Mouse (Mus musculus) right cerebral cortex, adult 18-20 months (tissue): ENCODE results near the gene Arhgap15.

ENCODE experiments used
- DNase-seq: peaks from one replicate; pipeline ENCODE4 v3.0.0; 2022; ENCODE audit warnings: mixed read lengths

The Arhgap15 gene

GRCm38 (mm10) chr2:44044088-44044487, 295.5 kb downstream of the Arhgap15 start:
- DNase-seq: no peak

GRCm38 (mm10) chr2:44044634-44045033, 296.0 kb downstream of the Arhgap15 start:
- no peak for DNase-seq

GRCm38 (mm10) chr2:44045231-44045630, 296.6 kb downstream of the Arhgap15 start:
- no peak for DNase-seq

- DNase-seq: no peak
Measured at GRCm38 (mm10) chr2:44060306-44060705, 311.7 kb downstream of the Arhgap15 start.

- peak; percentile 44 for DNase-seq
Measured at GRCm38 (mm10) chr2:44060716-44061115, 312.1 kb downstream of the Arhgap15 start.

- no peak for DNase-seq
Measured at GRCm38 (mm10) chr2:44065067-44065466, 316.4 kb downstream of the Arhgap15 start.

- DNase-seq: no peak
Measured at GRCm38 (mm10) chr2:44068151-44068840, 319.7 kb downstream of the Arhgap15 start.

GRCm38 (mm10) chr2:44068906-44069305, 320.3 kb downstream of the Arhgap15 start:
- no peak for DNase-seq

GRCm38 (mm10) chr2:44076570-44076969, 327.9 kb downstream of the Arhgap15 start:
- no peak for DNase-seq

GRCm38 (mm10) chr2:44080530-44080929, 331.9 kb downstream of the Arhgap15 start:
- DNase-seq: no peak

- DNase-seq: no peak
Measured at GRCm38 (mm10) chr2:44081241-44081640, 332.6 kb downstream of the Arhgap15 start.

GRCm38 (mm10) chr2:44084471-44084870, 335.8 kb downstream of the Arhgap15 start:
- no peak for DNase-seq

GRCm38 (mm10) chr2:44086403-44087056, 337.9 kb downstream of the Arhgap15 start:
- DNase-seq: no peak

- peak; percentile 14 for DNase-seq
Measured at GRCm38 (mm10) chr2:44098552-44098951, 349.9 kb downstream of the Arhgap15 start.

- no peak for DNase-seq
Measured at GRCm38 (mm10) chr2:44102351-44102750, 353.7 kb downstream of the Arhgap15 start.

GRCm38 (mm10) chr2:44103321-44103720, 354.7 kb downstream of the Arhgap15 start:
- no peak for DNase-seq

GRCm38 (mm10) chr2:44103742-44104141, 355.1 kb downstream of the Arhgap15 start:
- no peak for DNase-seq

- peak; percentile 44 for DNase-seq
Measured at GRCm38 (mm10) chr2:44104282-44105197, 355.9 kb downstream of the Arhgap15 start.

- DNase-seq: no peak
Measured at GRCm38 (mm10) chr2:44105198-44105555, 356.6 kb downstream of the Arhgap15 start.

- peak; percentile 37 for DNase-seq
Measured at GRCm38 (mm10) chr2:44106359-44106758, 357.7 kb downstream of the Arhgap15 start.

- DNase-seq: no peak
Measured at GRCm38 (mm10) chr2:44111276-44111675, 362.7 kb downstream of the Arhgap15 start.

- DNase-seq: no peak
Measured at GRCm38 (mm10) chr2:44112990-44113798, 364.6 kb downstream of the Arhgap15 start.

GRCm38 (mm10) chr2:44114296-44114695, 365.7 kb downstream of the Arhgap15 start:
- no peak for DNase-seq
